Mouse (Mus musculus) megakaryocyte, embryonic 14.5 days (primary cell): ENCODE measurements around the gene Mia2.

Source experiments
- FLI1 ChIP-seq: IDR thresholded peaks from 2 replicates; pipeline ENCODE4 v1.6.1; 2012; ENCODE audit warnings: low read length, inconsistent platforms, mixed read lengths
- GATA1 ChIP-seq: IDR thresholded peaks from 3 replicates; pipeline ENCODE4 v1.6.1; 2012; ENCODE audit warnings: mixed read lengths, low read length, inconsistent platforms, borderline replicate concordance

DNA sequence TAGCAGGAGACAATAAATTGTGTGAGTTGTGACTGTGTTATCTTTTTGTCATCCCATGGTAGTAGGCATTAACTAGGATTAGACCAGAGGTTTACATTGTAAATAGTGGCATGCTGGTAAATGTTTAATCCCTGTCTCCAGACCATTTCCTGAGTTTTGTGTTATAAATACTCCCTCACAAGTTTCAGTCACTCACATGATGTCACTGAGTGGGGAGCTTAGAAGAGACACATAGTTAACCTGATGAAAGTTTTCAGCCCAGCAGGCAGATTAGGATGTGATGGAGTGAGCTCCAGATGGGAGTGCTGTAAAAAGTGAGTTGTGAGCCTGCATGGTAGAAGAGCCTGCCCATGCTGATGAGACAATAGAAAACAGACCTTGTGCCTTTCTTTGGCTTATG lies 49.5 kb downstream of the Mia2 start:
- TF ChIP-seq GATA1 (no peak), FLI1 (no peak)
